In the genomic region with DNA sequence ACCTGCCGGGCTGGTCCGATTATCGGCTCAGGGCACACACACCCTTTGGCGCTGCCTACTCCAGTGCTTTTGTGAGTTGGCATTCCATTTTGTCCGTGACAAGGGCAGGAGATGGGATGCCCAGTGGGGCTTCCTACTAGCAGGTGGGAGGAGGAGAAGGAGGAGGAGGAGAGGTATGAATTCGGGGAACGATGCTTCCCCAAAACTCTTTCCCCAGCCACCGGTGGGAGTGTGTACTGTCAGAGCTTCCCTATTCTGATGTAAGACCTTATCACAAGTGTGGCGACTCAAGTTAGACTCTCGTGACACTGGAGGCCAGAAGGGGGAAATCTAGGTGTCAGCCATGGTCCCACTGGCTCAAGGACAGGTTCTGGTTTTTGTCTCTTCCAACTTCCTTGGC, we compare ENCODE assay signal across 22 mouse cellular contexts. TPM values are rescaled to one million over a fixed set of nuclear protein-coding genes. Genes with fewer than 3 reads are reported as not detected.
A peak's percentile ranks its signal among the peaks of the same experiment; 100 is the strongest.
DNase-seq lines count a peak whose midpoint lies in the region; ATAC-seq and TF ChIP-seq lines count a peak whose summit lies in the region.
"Had no signal": no experiment of that assay in that cellular context is flagged by ENCODE, and none has a peak within 500 bp of the region (broad histone marks: within the 10 kb centered on the region; RNA-seq: fewer than 3 reads in every experiment).

No protein-coding gene starts in this region.

- peak; percentile 94 for ATAC-seq in granulocyte monocyte progenitor cell, adult 5-6 weeks (replicated peaks; ENCODE audit: poor library complexity, severe bottlenecking)
- ATAC-seq in monocyte, adult 5-6 weeks (replicated peaks; ENCODE audit: insufficient number of reproducible peaks, low FRiP score, low TSS enrichment, poor library complexity, severe bottlenecking), result peak; percentile 69
- ATAC-seq: forebrain, postnatal 0 days; intestine, embryonic 15.5 days had no signal

- H3K36me3 ChIP-seq in MEL (ENCODE audit: control insufficient read depth in 1 of 2, insufficient read depth in 2 of 2, low read length in 2 of 2), result no peaks in the 10 kb centered on the region
- H3K36me3 ChIP-seq: embryonic facial prominence, embryonic 13.5 days; forebrain, embryonic 12.5 days; heart, embryonic 13.5 days; intestine, embryonic 15.5 days had no signal

- TF ChIP-seq POLR2A in MEL (IDR thresholded peaks at IDR 0.05; ENCODE audit: control insufficient read depth in 1 of 2, insufficient read depth in 1 of 2, low read depth in 1 of 2, low read length in 2 of 2, poor library complexity in 1 of 2), result peak; percentile 65; a peak in 3 of 4 replicates

- peak overlapping the region; percentile 70 for H3K27ac ChIP-seq in MEL (ENCODE audit: control insufficient read depth, low read depth, low read length)
- H3K27ac ChIP-seq: embryonic facial prominence, embryonic 13.5 days; forebrain, embryonic 12.5 days; gastrocnemius, adult 2 months; heart, embryonic 13.5 days; hindbrain, embryonic 14.5 days; intestine, embryonic 15.5 days had no signal

- DNase-seq in MEL (ENCODE audit: low read depth, low spot score), result peak; percentile 88
- no peak for DNase-seq in left cerebral cortex, postnatal 14 days (ENCODE audit: low spot score in 2 of 2)
- no peak for DNase-seq in heart, postnatal 4 days
- no peak for DNase-seq in cerebellum, adult 8-10 months
- no peak for DNase-seq in frontal cortex, adult 2 months (ENCODE audit: extremely low spot score in 1 of 2, low spot score in 1 of 2)
- DNase-seq: adrenal gland, adult 8-10 months; cerebellum, adult 11 months; cerebellum, adult 9-10 months; cerebellum, postnatal 25 days; forebrain, postnatal 0 days; gastrocnemius, adult 2 months; gastrocnemius, postnatal 25 days; heart, adult 11 months; heart, postnatal 36 days had no signal

- no peak for TF ChIP-seq RAD21 in MEL (IDR thresholded peaks at IDR 0.05; ENCODE audit: low read depth, low read length)

- intact Hi-C loops in left cerebral cortex, postnatal 14 days (cut with DNase I), result no loop called here

- peak overlapping the region; percentile 61 to 86 for H3K4me3 ChIP-seq in MEL (ENCODE audit: control insufficient read depth in 1 of 2, insufficient read depth in 1 of 2, low read depth in 2 of 2, low read length in 2 of 2)
- H3K4me3 ChIP-seq: embryonic facial prominence, embryonic 13.5 days; forebrain, embryonic 12.5 days; gastrocnemius, adult 2 months; heart, embryonic 13.5 days; intestine, embryonic 15.5 days had no signal

- peak overlapping the region; percentile 74 for H3K9ac ChIP-seq in MEL (ENCODE audit: control insufficient read depth, low read depth, low read length, poor library complexity, severe bottlenecking)
- H3K9ac ChIP-seq: embryonic facial prominence, embryonic 13.5 days; forebrain, embryonic 12.5 days; forebrain, postnatal 0 days; heart, embryonic 13.5 days; hindbrain, embryonic 14.5 days; intestine, embryonic 15.5 days had no signal

- no peaks in the 10 kb centered on the region; a peak in 1 of 4 replicates for H3K27me3 ChIP-seq in MEL (ENCODE audit: control insufficient read depth in 1 of 2, insufficient read depth in 2 of 2, low read length in 2 of 2)
- H3K27me3 ChIP-seq: embryonic facial prominence, embryonic 13.5 days; forebrain, embryonic 12.5 days; heart, embryonic 13.5 days; intestine, embryonic 15.5 days had no signal

- no peak for TF ChIP-seq CTCF in MEL (IDR thresholded peaks at IDR 0.05 in 2 of 3, conservative IDR thresholded peaks at IDR 0.05 in 1 of 3; ENCODE audit: control insufficient read depth in 1 of 3, insufficient read depth in 1 of 3, low read depth in 2 of 3, low read length in 3 of 3, poor library complexity in 1 of 3, severe bottlenecking in 1 of 3)

- no peaks in the 10 kb centered on the region for H3K9me3 ChIP-seq in MEL (replicated peaks; ENCODE audit: insufficient read depth, low read length)
- H3K9me3 ChIP-seq: embryonic facial prominence, embryonic 13.5 days; forebrain, embryonic 12.5 days; heart, embryonic 13.5 days; intestine, embryonic 15.5 days had no signal

- peak; percentile 46 to 59; a peak in 3 of 4 replicates for TF ChIP-seq EP300 in MEL (IDR thresholded peaks at IDR 0.05; ENCODE audit: low read depth in 1 of 2, low read length in 2 of 2)

- no peaks in the 10 kb centered on the region for H3K79me2 ChIP-seq in MEL (ENCODE audit: control insufficient read depth, insufficient read depth, low read length, poor library complexity)

- H3K4me1 ChIP-seq in MEL (ENCODE audit: control insufficient read depth in 1 of 2, insufficient read depth in 2 of 2, low read length in 2 of 2), result peaks cover 4 to 8% of the 10 kb centered on the region in 2 experiments
- H3K4me1 ChIP-seq: forebrain, embryonic 12.5 days had no signal

TF ChIP-seq in MEL, 35 proteins besides CTCF, POLR2A, EP300 and RAD21 (continues in another document):
- TF ChIP-seq ZNF384 (IDR thresholded peaks at IDR 0.05; ENCODE audit: low read depth, low read length) (no peak), MAFK (IDR thresholded peaks at IDR 0.05; ENCODE audit: borderline replicate concordance, low read depth, low read length) (no peak), E2F4 (IDR thresholded peaks at IDR 0.05; ENCODE audit: borderline replicate concordance, low read depth, low read length) (no peak), MXI1 (IDR thresholded peaks at IDR 0.05; ENCODE audit: low read depth, low read length) (peak; percentile 73; the same call in 1 of the 2 replicates), KAT2A (conservative IDR thresholded peaks at IDR 0.05; ENCODE audit: low read depth, low read length) (no peak), GABPA (IDR thresholded peaks at IDR 0.05; ENCODE audit: low read depth, low read length) (no peak), CHD1 (IDR thresholded peaks at IDR 0.05; ENCODE audit: low read depth, low read length) (no peak), POLR2AphosphoS2 (IDR thresholded peaks at IDR 0.05; ENCODE audit: low read length) (peak; percentile 65; the same call in 1 of the 2 replicates), ZC3H11A (IDR thresholded peaks at IDR 0.05; ENCODE audit: low read depth, low read length) (no peak), MAZ (IDR thresholded peaks at IDR 0.05; ENCODE audit: low read depth, low read length) (no peak), MYC (IDR thresholded peaks at IDR 0.05; ENCODE audit: low read depth, low read length) (peak; percentile 78; the same call in 1 of the 2 replicates), BHLHE40 (IDR thresholded peaks at IDR 0.05; ENCODE audit: borderline replicate concordance, low read depth, low read length) (peak; percentile 97), ELF1 (IDR thresholded peaks at IDR 0.05; ENCODE audit: low read depth, low read length) (no peak; the same call in 1 of the 2 replicates)

RNA-seq across cellular contexts. Expression of a gene that starts 4.5 kb away (rescaled TPM):
- not detected in 2 replicates for total RNA-seq in MEL (2012; rRNA removed)
- polyA plus RNA-seq in MEL (2012; ENCODE audit: insufficient read depth in 1 of 2, insufficient read length in 2 of 2, low read depth in 1 of 2, low replicate concordance in 2 of 2, missing spikeins in 1 of 2), result not detected
- total RNA-seq in granulocyte monocyte progenitor cell, adult 5-6 weeks (2014; fragmentation: Nextera tagmentation), result not detected in 2 replicates
- not detected in 2 replicates for total RNA-seq in granulocyte monocyte progenitor cell, adult 5-6 weeks (2017)
- not detected in 3 replicates for total RNA-seq in monocyte, adult 5-6 weeks (2017)
- total RNA-seq in left cerebral cortex, postnatal 14 days (2021), result 1 to 10 TPM; 1.3 to 2.0 TPM
- total RNA-seq in heart, postnatal 4 days (2021), result under 1 TPM; 0.38 to 0.41 TPM
- polyA plus RNA-seq in frontal cortex, adult 2 months (2012; rRNA removed), result 1.0 and 1.1 TPM in 2 replicates

RNA-seq across cellular contexts. Expression of a gene that starts 19.0 kb away (rescaled TPM):
- not detected in 2 replicates for total RNA-seq in MEL (2012; rRNA removed)
- polyA plus RNA-seq in MEL (2012; ENCODE audit: insufficient read depth in 1 of 2, insufficient read length in 2 of 2, low read depth in 1 of 2, low replicate concordance in 2 of 2, missing spikeins in 1 of 2), result not detected
- not detected in 2 replicates for total RNA-seq in granulocyte monocyte progenitor cell, adult 5-6 weeks (2014; fragmentation: Nextera tagmentation)
- 2.7 and 5.4 TPM in 2 replicates for total RNA-seq in granulocyte monocyte progenitor cell, adult 5-6 weeks (2017)
- 9.9 to 15.4 TPM (median 9.9 TPM) in 3 replicates for total RNA-seq in monocyte, adult 5-6 weeks (2017)
- not detected for total RNA-seq in left cerebral cortex, postnatal 14 days (2021)
- total RNA-seq in heart, postnatal 4 days (2021), result not detected
- 0.10 TPM in 1 of 2 replicates, not detected in the other for polyA plus RNA-seq in frontal cortex, adult 2 months (2012; rRNA removed)
- total RNA-seq: forebrain, postnatal 0 days; gastrocnemius, adult 2 months had no signal
- polyA plus RNA-seq: forebrain, embryonic 12.5 days; forebrain, postnatal 0 days; heart, postnatal 0 days; hindbrain, embryonic 14.5 days had no signal

RNA-seq across cellular contexts. Expression of a gene that starts 22.6 kb away (rescaled TPM):
- total RNA-seq in MEL (2012; rRNA removed), result 100 and 109 TPM in 2 replicates
- polyA plus RNA-seq in MEL (2012; ENCODE audit: insufficient read depth in 1 of 2, insufficient read length in 2 of 2, low read depth in 1 of 2, low replicate concordance in 2 of 2, missing spikeins in 1 of 2), result 100 to 1,000 TPM in 1 of 2 experiments, 10 to 100 TPM in 1; 62.4 to 323 TPM
- 67.5 and 72.9 TPM in 2 replicates for total RNA-seq in granulocyte monocyte progenitor cell, adult 5-6 weeks (2014; fragmentation: Nextera tagmentation)
- total RNA-seq in granulocyte monocyte progenitor cell, adult 5-6 weeks (2017), result 76.4 and 100.0 TPM in 2 replicates
- 29.5 to 40.2 TPM (median 34.4 TPM) in 3 replicates for total RNA-seq in monocyte, adult 5-6 weeks (2017)
- total RNA-seq in left cerebral cortex, postnatal 14 days (2021), result 10 to 100 TPM; 65.6 to 70.7 TPM
- 10 to 100 TPM; 56.7 to 61.4 TPM for total RNA-seq in heart, postnatal 4 days (2021)
- polyA plus RNA-seq in frontal cortex, adult 2 months (2012; rRNA removed), result 52.0 and 53.2 TPM in 2 replicates

RNA-seq across cellular contexts. Expression of a gene that starts 42.9 kb away (rescaled TPM):
- 1.5 and 2.1 TPM in 2 replicates for total RNA-seq in MEL (2012; rRNA removed)
- 1 to 10 TPM in 1 of 2 experiments, not detected in 1; 3.6 TPM for polyA plus RNA-seq in MEL (2012; ENCODE audit: insufficient read depth in 1 of 2, insufficient read length in 2 of 2, low read depth in 1 of 2, low replicate concordance in 2 of 2, missing spikeins in 1 of 2)
- total RNA-seq in granulocyte monocyte progenitor cell, adult 5-6 weeks (2014; fragmentation: Nextera tagmentation), result not detected in 2 replicates
- total RNA-seq in granulocyte monocyte progenitor cell, adult 5-6 weeks (2017), result not detected in 2 replicates
- total RNA-seq in monocyte, adult 5-6 weeks (2017), result not detected in 3 replicates
- not detected for total RNA-seq in left cerebral cortex, postnatal 14 days (2021)
- total RNA-seq in heart, postnatal 4 days (2021), result under 1 TPM in 1 of 2 experiments, not detected in 1; 0.62 TPM
- polyA plus RNA-seq in frontal cortex, adult 2 months (2012; rRNA removed), result 1.3 and 1.6 TPM in 2 replicates
- total RNA-seq: gastrocnemius, postnatal 25 days; heart, postnatal 36 days had no signal

RNA-seq across cellular contexts. Expression of a gene that starts 46.1 kb away (rescaled TPM):
- total RNA-seq in MEL (2012; rRNA removed), result 7.5 and 8.5 TPM in 2 replicates
- polyA plus RNA-seq in MEL (2012; ENCODE audit: insufficient read depth in 1 of 2, insufficient read length in 2 of 2, low read depth in 1 of 2, low replicate concordance in 2 of 2, missing spikeins in 1 of 2), result 10 to 100 TPM in 1 of 2 experiments, not detected in 1; 13.4 TPM
- 0.34 and 2.6 TPM in 2 replicates for total RNA-seq in granulocyte monocyte progenitor cell, adult 5-6 weeks (2014; fragmentation: Nextera tagmentation)
- total RNA-seq in granulocyte monocyte progenitor cell, adult 5-6 weeks (2017), result 0.10 and 5.3 TPM in 2 replicates
- 0.97 to 2.9 TPM (median 1.2 TPM) in 3 replicates for total RNA-seq in monocyte, adult 5-6 weeks (2017)
- total RNA-seq in left cerebral cortex, postnatal 14 days (2021), result 1 to 10 TPM; 2.7 to 4.2 TPM
- 1 to 10 TPM; 2.2 TPM for total RNA-seq in heart, postnatal 4 days (2021)
- 5.2 and 8.1 TPM in 2 replicates for polyA plus RNA-seq in frontal cortex, adult 2 months (2012; rRNA removed)
